Mouse (Mus musculus) kidney, adult 2 months (tissue): Measurements from ENCODE around the gene Higd1a.

ENCODE experiments used
- CTCF ChIP-seq: fragments of 200-500 bp; conservative IDR thresholded peaks from 2 replicates; pipeline ENCODE4 v1.5.1; 2011; ENCODE audit warnings: low read depth, mild to moderate bottlenecking, control low read depth, low read length, moderate library complexity, mixed read lengths; ENCODE audit not compliant: insufficient read depth, insufficient read length
- POLR2A ChIP-seq: fragments of 200-500 bp; IDR thresholded peaks from one replicate; pipeline ENCODE4 v1.6.1; 2011; ENCODE audit warnings: low read depth, low read length, control low read depth

DNA sequence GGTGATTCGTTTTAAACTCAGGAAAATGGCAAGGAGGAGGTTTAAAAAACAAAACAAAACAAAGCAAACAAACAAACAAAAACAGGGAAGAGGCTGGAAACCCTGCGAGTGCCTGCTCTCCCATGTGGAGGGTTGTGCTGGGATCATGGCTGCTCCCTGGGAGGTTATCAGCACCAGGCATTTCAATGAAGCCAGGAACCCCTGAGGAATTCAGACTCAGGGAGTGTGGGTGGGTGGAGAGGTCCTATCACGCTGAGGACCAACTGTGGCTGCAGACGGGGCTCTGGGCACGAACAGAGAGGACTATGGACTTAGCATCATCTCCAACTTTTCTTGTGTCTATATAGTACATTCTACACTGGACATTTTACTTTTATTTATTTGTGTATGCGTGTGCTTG is 41.1 kb upstream of the Higd1a start:
- TF ChIP-seq CTCF (no peak), POLR2A (no peak)
